In genomic region chr12:88551856-88552255, GRCm38 (mm10) we compare ENCODE assay signal across 22 mouse cellular contexts.
DNase-seq lines count a peak whose midpoint lies in the region; ATAC-seq and TF ChIP-seq lines count a peak whose summit lies in the region.
"Had no signal": no experiment of that assay in that cellular context is flagged by ENCODE, and none has a peak within 500 bp of the region (broad histone marks: within the 10 kb centered on the region; RNA-seq: fewer than 3 reads in every experiment).

No protein-coding gene starts in this region.

- intact Hi-C loops in gastrocnemius, postnatal 14 days (cut with DNase I; ENCODE audit: low total_unique reads): no loop called here

- no peak overlapping the region for H3K4me2 ChIP-seq in forebrain, embryonic 14.5 days (ENCODE audit: low read length)
- H3K4me2 ChIP-seq: forebrain, embryonic 13.5 days; heart, embryonic 13.5 days; hindbrain, embryonic 14.5 days had no signal

- H3K36me3 ChIP-seq in forebrain, embryonic 14.5 days (ENCODE audit: control insufficient read depth, insufficient read depth, low read length): no peaks in the 10 kb centered on the region
- H3K36me3 ChIP-seq: forebrain, embryonic 10.5 days; heart, embryonic 10.5 days; heart, embryonic 13.5 days had no signal

- TF ChIP-seq CTCF in layer of hippocampus, adult 2 months (conservative IDR thresholded peaks at IDR 0.05): no peak

- H3K27me3 ChIP-seq in forebrain, embryonic 14.5 days (replicated peaks; ENCODE audit: control insufficient read depth, insufficient read depth, low read length): no peaks in the 10 kb centered on the region
- H3K27me3 ChIP-seq: forebrain, embryonic 13.5 days; heart, embryonic 13.5 days had no signal

- WGBS in forebrain, embryonic 14.5 days: 77% methylated on average over 1 of the region's 1 CpGs

- H3K9ac ChIP-seq in forebrain, embryonic 14.5 days (ENCODE audit: low read length): no peak overlapping the region
- H3K9ac ChIP-seq: forebrain, embryonic 13.5 days; heart, embryonic 13.5 days; hindbrain, embryonic 14.5 days had no signal

- DNase-seq in right cerebral cortex, adult 18-20 months: peak; percentile 7
- no peak for DNase-seq in right cerebral cortex, postnatal 14 days
- DNase-seq in layer of hippocampus, adult 2 months (ENCODE audit: low spot score in 2 of 2): peak; percentile 47 to 71
- DNase-seq in layer of hippocampus, adult 9-10 months (ENCODE audit: low spot score): peak; percentile 21
- no peak for DNase-seq in gastrocnemius, postnatal 14 days
- DNase-seq in forebrain, embryonic 14.5 days (ENCODE audit: low spot score): no peak
- DNase-seq: adrenal gland, adult 2 months; adrenal gland, postnatal 14 days; cerebellum, adult 11-12 months; cerebellum, adult 8-10 months; cerebellum, postnatal 10 days; gastrocnemius, postnatal 36 days; heart, adult 2 months; heart, postnatal 14 days; heart, postnatal 4 days had no signal

- no peaks in the 10 kb centered on the region for H3K9me3 ChIP-seq in forebrain, embryonic 14.5 days (replicated peaks; ENCODE audit: control insufficient read depth, low read length)
- H3K9me3 ChIP-seq: forebrain, embryonic 10.5 days; forebrain, embryonic 13.5 days; heart, embryonic 10.5 days; heart, embryonic 13.5 days had no signal

- no peak for ATAC-seq in forebrain, embryonic 14.5 days
- ATAC-seq: CD4-positive, CD25-positive, alpha-beta regulatory T cell, adult 4 months; forebrain, embryonic 13.5 days; hindbrain, postnatal 0 days had no signal

- peak overlapping the region; percentile 57; the same call in 1 of the 2 replicates for H3K27ac ChIP-seq in layer of hippocampus, adult 2 months
- H3K27ac ChIP-seq in forebrain, embryonic 14.5 days (ENCODE audit: low read depth, low read length): no peak overlapping the region
- H3K27ac ChIP-seq: forebrain, embryonic 10.5 days; forebrain, embryonic 13.5 days; heart, adult 2 months; heart, embryonic 10.5 days; heart, embryonic 13.5 days; hindbrain, embryonic 14.5 days; hindbrain, postnatal 0 days had no signal

- no peaks in the 10 kb centered on the region for H3K4me1 ChIP-seq in forebrain, embryonic 14.5 days (ENCODE audit: control insufficient read depth, insufficient read depth, low read length)
- H3K4me1 ChIP-seq: forebrain, embryonic 10.5 days; forebrain, embryonic 13.5 days; heart, embryonic 10.5 days; heart, embryonic 13.5 days had no signal

- H3K4me3 ChIP-seq in layer of hippocampus, adult 2 months: no peak overlapping the region
- H3K4me3 ChIP-seq in forebrain, embryonic 14.5 days (ENCODE audit: low read depth, low read length): no peak overlapping the region
- H3K4me3 ChIP-seq: forebrain, embryonic 10.5 days; forebrain, embryonic 13.5 days; heart, adult 2 months; heart, embryonic 10.5 days; heart, embryonic 13.5 days had no signal

Comparison
In these comparisons a context has a peak if more than half of its experiments do, and no peak if none do; other contexts are left out.
1. DNase-seq: peak in right cerebral cortex, adult 18-20 months (single experiment), layer of hippocampus, adult 2 months (2 of 2) and layer of hippocampus, adult 9-10 months (single experiment); none in right cerebral cortex, postnatal 14 days (single experiment), gastrocnemius, postnatal 14 days (single experiment) and forebrain, embryonic 14.5 days (single experiment).